8 mouse cellular contexts compared by ENCODE assay signal in genomic region chr11:54884937-54885336, GRCm38 (mm10). TPM values are rescaled to one million over a fixed set of nuclear protein-coding genes. Genes with fewer than 3 reads are reported as not detected.
DNase-seq lines count a peak whose midpoint lies in the region; ATAC-seq and TF ChIP-seq lines count a peak whose summit lies in the region.

No protein-coding gene starts in this region.

- 40% methylated on average over 5 of the region's 5 CpGs for WGBS in midbrain, embryonic 11.5 days
- 39% methylated on average over 5 of the region's 5 CpGs for WGBS in midbrain, embryonic 14.5 days
- WGBS in kidney, embryonic 14.5 days, result 3% methylated on average over 5 of the region's 5 CpGs
- 8% methylated on average over 5 of the region's 5 CpGs for WGBS in lung, embryonic 16.5 days
- 41% methylated on average over 5 of the region's 5 CpGs for WGBS in forebrain, postnatal 0 days

- no peak overlapping the region for H3K27ac ChIP-seq in midbrain, embryonic 11.5 days (ENCODE audit: low read depth, low read length)
- H3K27ac ChIP-seq in midbrain, embryonic 14.5 days (replicated peaks; ENCODE audit: low read depth, low read length), result no peak overlapping the region
- H3K27ac ChIP-seq in kidney, embryonic 14.5 days (ENCODE audit: low read depth, low read length), result peak overlapping the region; percentile 44; the same call in 1 of the 2 replicates
- H3K27ac ChIP-seq in lung, embryonic 16.5 days (ENCODE audit: low read length), result peak overlapping the region; percentile 86
- H3K27ac ChIP-seq in forebrain, postnatal 0 days (ENCODE audit: low read depth, low read length), result no peak overlapping the region

- H3K36me3 ChIP-seq in midbrain, embryonic 11.5 days (ENCODE audit: control insufficient read depth, insufficient read depth, low read length), result no peaks in the 10 kb centered on the region
- H3K36me3 ChIP-seq in midbrain, embryonic 14.5 days (ENCODE audit: control insufficient read depth, insufficient read depth, low read length), result no peaks in the 10 kb centered on the region
- H3K36me3 ChIP-seq in kidney, embryonic 14.5 days (ENCODE audit: control insufficient read depth, insufficient read depth, low read length), result no peaks in the 10 kb centered on the region
- H3K36me3 ChIP-seq in lung, embryonic 16.5 days (ENCODE audit: control insufficient read depth, insufficient read depth, low read length), result no peaks in the 10 kb centered on the region
- H3K36me3 ChIP-seq in forebrain, postnatal 0 days (ENCODE audit: insufficient read depth), result no peaks in the 10 kb centered on the region

- no peak overlapping the region for H3K9ac ChIP-seq in midbrain, embryonic 11.5 days (ENCODE audit: low read length)
- no peak overlapping the region for H3K9ac ChIP-seq in midbrain, embryonic 14.5 days (replicated peaks; ENCODE audit: low read length)
- H3K9ac ChIP-seq in kidney, embryonic 14.5 days (ENCODE audit: low read depth, low read length), result no peak overlapping the region
- peak overlapping the region; percentile 10; the same call in 1 of the 2 replicates for H3K9ac ChIP-seq in lung, embryonic 16.5 days (ENCODE audit: low read length)
- no peak overlapping the region for H3K9ac ChIP-seq in forebrain, postnatal 0 days

- no peak overlapping the region for H3K4me2 ChIP-seq in midbrain, embryonic 11.5 days
- no peak overlapping the region for H3K4me2 ChIP-seq in midbrain, embryonic 14.5 days (ENCODE audit: low read length)
- no peak overlapping the region for H3K4me2 ChIP-seq in kidney, embryonic 14.5 days (replicated peaks; ENCODE audit: low read depth, low read length)
- H3K4me2 ChIP-seq in lung, embryonic 16.5 days (ENCODE audit: low read depth, low read length), result no peak overlapping the region
- H3K4me2 ChIP-seq in forebrain, postnatal 0 days (ENCODE audit: low read depth), result no peak overlapping the region

- H3K27me3 ChIP-seq in midbrain, embryonic 11.5 days (ENCODE audit: control insufficient read depth, insufficient read depth, low read length), result no peaks in the 10 kb centered on the region
- no peaks in the 10 kb centered on the region for H3K27me3 ChIP-seq in midbrain, embryonic 14.5 days (ENCODE audit: control insufficient read depth, insufficient read depth, low read length)
- no peaks in the 10 kb centered on the region for H3K27me3 ChIP-seq in kidney, embryonic 14.5 days (ENCODE audit: control insufficient read depth, insufficient read depth, low read length)
- no peaks in the 10 kb centered on the region for H3K27me3 ChIP-seq in lung, embryonic 16.5 days (ENCODE audit: control insufficient read depth, insufficient read depth, low read depth, low read length)
- H3K27me3 ChIP-seq in forebrain, postnatal 0 days (ENCODE audit: insufficient read depth, low read length), result no peaks in the 10 kb centered on the region

- no peak for TF ChIP-seq CTCF in forebrain, postnatal 0 days (IDR thresholded peaks at IDR 0.05; ENCODE audit: low read depth)

- DNase-seq in midbrain, embryonic 11.5 days (ENCODE audit: low spot score, missing footprints), result peak; percentile 81
- DNase-seq in midbrain, embryonic 14.5 days, result no peak
- DNase-seq in forebrain, postnatal 0 days, result no peak
- DNase-seq in frontal cortex, postnatal 25 days (ENCODE audit: low spot score in 2 of 2), result no peak
- DNase-seq in cerebellum, adult 8-10 months, result no peak

- peaks cover 4% of the 10 kb centered on the region; the same call in 1 of the 2 replicates for H3K4me1 ChIP-seq in midbrain, embryonic 11.5 days (ENCODE audit: control insufficient read depth, insufficient read depth, low read length)
- no peaks in the 10 kb centered on the region for H3K4me1 ChIP-seq in midbrain, embryonic 14.5 days (ENCODE audit: control insufficient read depth, insufficient read depth, low read length)
- H3K4me1 ChIP-seq in kidney, embryonic 14.5 days (ENCODE audit: control insufficient read depth, insufficient read depth, low read length), result peaks cover 23% of the 10 kb centered on the region
- H3K4me1 ChIP-seq in lung, embryonic 16.5 days (replicated peaks; ENCODE audit: control insufficient read depth, insufficient read depth, low read length), result peaks cover 22% of the 10 kb centered on the region
- H3K4me1 ChIP-seq in forebrain, postnatal 0 days (ENCODE audit: insufficient read depth), result no peaks in the 10 kb centered on the region

- no peaks in the 10 kb centered on the region for H3K9me3 ChIP-seq in midbrain, embryonic 11.5 days (ENCODE audit: control insufficient read depth, low read length)
- H3K9me3 ChIP-seq in midbrain, embryonic 14.5 days (ENCODE audit: control insufficient read depth, low read length), result no peaks in the 10 kb centered on the region
- H3K9me3 ChIP-seq in kidney, embryonic 14.5 days (ENCODE audit: control insufficient read depth, low read length), result no peaks in the 10 kb centered on the region
- H3K9me3 ChIP-seq in lung, embryonic 16.5 days (ENCODE audit: control insufficient read depth, low read length), result no peaks in the 10 kb centered on the region
- H3K9me3 ChIP-seq in forebrain, postnatal 0 days (ENCODE audit: low read length), result no peaks in the 10 kb centered on the region

- ATAC-seq in midbrain, embryonic 11.5 days (ENCODE audit: low FRiP score), result no peak
- ATAC-seq in midbrain, embryonic 14.5 days (ENCODE audit: low FRiP score, low TSS enrichment), result no peak
- peak; percentile 87 for ATAC-seq in granulocyte monocyte progenitor cell, adult 5-6 weeks (replicated peaks; ENCODE audit: poor library complexity, severe bottlenecking)
- ATAC-seq in kidney, embryonic 14.5 days (ENCODE audit: low FRiP score, low TSS enrichment), result peak; percentile 68; the same call in 1 of the 2 replicates
- ATAC-seq in lung, embryonic 16.5 days (ENCODE audit: low read depth), result peak; percentile 90
- no peak for ATAC-seq in forebrain, postnatal 0 days

- H3K4me3 ChIP-seq in midbrain, embryonic 11.5 days (ENCODE audit: low read depth, low read length), result no peak overlapping the region
- no peak overlapping the region for H3K4me3 ChIP-seq in midbrain, embryonic 14.5 days (replicated peaks; ENCODE audit: low read depth, low read length)
- H3K4me3 ChIP-seq in kidney, embryonic 14.5 days (ENCODE audit: low read length), result no peak overlapping the region
- H3K4me3 ChIP-seq in lung, embryonic 16.5 days (ENCODE audit: low read length), result no peak overlapping the region
- H3K4me3 ChIP-seq in forebrain, postnatal 0 days (ENCODE audit: low read depth, low read length), result no peak overlapping the region

RNA-seq across cellular contexts. Expression of gene Gpx3, which starts 17.3 kb away (rescaled TPM):
- 57.2 and 60.5 TPM in 2 replicates for polyA plus RNA-seq in midbrain, embryonic 11.5 days (2014; fragmentation: Nextera tagmentation; extraction: Ambion mirVana)
- polyA plus RNA-seq in midbrain, embryonic 14.5 days (2014; fragmentation: Nextera tagmentation; extraction: Ambion mirVana), result 22.2 and 22.6 TPM in 2 replicates
- 24.9 and 29.6 TPM in 2 replicates for total RNA-seq in granulocyte monocyte progenitor cell, adult 5-6 weeks (2014; fragmentation: Nextera tagmentation)
- total RNA-seq in granulocyte monocyte progenitor cell, adult 5-6 weeks (2017), result 1.6 and 4.0 TPM in 2 replicates
- 83.0 and 101 TPM in 2 replicates for polyA plus RNA-seq in kidney, embryonic 14.5 days (2014; fragmentation: Nextera tagmentation; extraction: Ambion mirVana)
- polyA plus RNA-seq in lung, embryonic 16.5 days (2015; fragmentation: Nextera tagmentation; extraction: Ambion mirVana), result 181 and 202 TPM in 2 replicates
- 7.1 and 16.0 TPM in 2 replicates for total RNA-seq in forebrain, postnatal 0 days (2014; rRNA removed)
- polyA plus RNA-seq in forebrain, postnatal 0 days (2015; fragmentation: Nextera tagmentation; extraction: Ambion mirVana), result 35.0 and 44.0 TPM in 2 replicates

RNA-seq across cellular contexts. Expression of gene Hint1, which starts 18.8 kb away (rescaled TPM):
- 694 and 720 TPM in 2 replicates for polyA plus RNA-seq in midbrain, embryonic 11.5 days (2014; fragmentation: Nextera tagmentation; extraction: Ambion mirVana)
- polyA plus RNA-seq in midbrain, embryonic 14.5 days (2014; fragmentation: Nextera tagmentation; extraction: Ambion mirVana), result 751 and 917 TPM in 2 replicates
- 686 and 699 TPM in 2 replicates for total RNA-seq in granulocyte monocyte progenitor cell, adult 5-6 weeks (2014; fragmentation: Nextera tagmentation)
- 600 and 654 TPM in 2 replicates for total RNA-seq in granulocyte monocyte progenitor cell, adult 5-6 weeks (2017)
- polyA plus RNA-seq in kidney, embryonic 14.5 days (2014; fragmentation: Nextera tagmentation; extraction: Ambion mirVana), result 720 and 912 TPM in 2 replicates
- polyA plus RNA-seq in lung, embryonic 16.5 days (2015; fragmentation: Nextera tagmentation; extraction: Ambion mirVana), result 563 and 641 TPM in 2 replicates
- total RNA-seq in forebrain, postnatal 0 days (2014; rRNA removed), result 622 and 776 TPM in 2 replicates
- polyA plus RNA-seq in forebrain, postnatal 0 days (2015; fragmentation: Nextera tagmentation; extraction: Ambion mirVana), result 1,041 and 1,347 TPM in 2 replicates

RNA-seq across cellular contexts. Expression of gene Lyrm7, which starts 24.2 kb away (rescaled TPM):
- polyA plus RNA-seq in midbrain, embryonic 11.5 days (2014; fragmentation: Nextera tagmentation; extraction: Ambion mirVana), result 5.2 and 5.8 TPM in 2 replicates
- polyA plus RNA-seq in midbrain, embryonic 14.5 days (2014; fragmentation: Nextera tagmentation; extraction: Ambion mirVana), result 14.4 and 15.6 TPM in 2 replicates
- total RNA-seq in granulocyte monocyte progenitor cell, adult 5-6 weeks (2014; fragmentation: Nextera tagmentation), result 4.0 and 9.3 TPM in 2 replicates
- total RNA-seq in granulocyte monocyte progenitor cell, adult 5-6 weeks (2017), result 2.0 and 11.1 TPM in 2 replicates
- 6.7 and 9.6 TPM in 2 replicates for polyA plus RNA-seq in kidney, embryonic 14.5 days (2014; fragmentation: Nextera tagmentation; extraction: Ambion mirVana)
- 5.8 and 7.7 TPM in 2 replicates for polyA plus RNA-seq in lung, embryonic 16.5 days (2015; fragmentation: Nextera tagmentation; extraction: Ambion mirVana)
- 4.0 and 7.1 TPM in 2 replicates for total RNA-seq in forebrain, postnatal 0 days (2014; rRNA removed)
- 11.3 and 12.2 TPM in 2 replicates for polyA plus RNA-seq in forebrain, postnatal 0 days (2015; fragmentation: Nextera tagmentation; extraction: Ambion mirVana)

Comparison
In these comparisons a context has a peak if more than half of its experiments do, and no peak if none do; other contexts are left out.
1. ATAC-seq: peak in granulocyte monocyte progenitor cell, adult 5-6 weeks (single experiment), kidney, embryonic 14.5 days (single experiment) and lung, embryonic 16.5 days (single experiment); none in midbrain, embryonic 11.5 days (single experiment), midbrain, embryonic 14.5 days (single experiment) and forebrain, postnatal 0 days (single experiment).
2. H3K27ac ChIP-seq: peak in kidney, embryonic 14.5 days (single experiment) and lung, embryonic 16.5 days (single experiment); none in midbrain, embryonic 11.5 days (single experiment), midbrain, embryonic 14.5 days (single experiment) and forebrain, postnatal 0 days (single experiment).